Mouse (Mus musculus) embryonic facial prominence, embryonic 10.5 days (tissue): ENCODE data around the gene Clca3a1. TPM values are rescaled to one million over a fixed set of nuclear protein-coding genes. Genes with fewer than 3 reads are reported as not detected.

Experiments
- DNase-seq: peaks from one replicate; pipeline ENCODE4 v3.0.0-alpha.2; 2017; ENCODE audit warnings: low spot score
- H3K27ac ChIP-seq: fragments of 300-500 bp; sonication (generic); replicated peaks from 2 replicates; pipeline ENCODE4 v1.5.1; 2016; ENCODE audit warnings: mild to moderate bottlenecking
- H3K27me3 ChIP-seq: fragments of 300-500 bp; sonication (generic); replicated peaks from 2 replicates; pipeline ENCODE4 v1.6.1; 2016; ENCODE audit warnings: low read depth, mild to moderate bottlenecking; ENCODE audit not compliant: poor library complexity, severe bottlenecking
- H3K36me3 ChIP-seq: fragments of 300-500 bp; sonication (generic); replicated peaks from 2 replicates; pipeline ENCODE4 v1.6.1; 2016; ENCODE audit warnings: mild to moderate bottlenecking, moderate library complexity
- H3K4me1 ChIP-seq: fragments of 300-500 bp; sonication (generic); 2 replicates; pipeline ENCODE4 v1.6.1; 2016
- H3K4me3 ChIP-seq: fragments of 300-500 bp; sonication (generic); 2 replicates; pipeline ENCODE4 v1.5.1; 2016; ENCODE audit warnings: mild to moderate bottlenecking, moderate library complexity
- H3K9me3 ChIP-seq: fragments of 300-500 bp; sonication (generic); 2 replicates; pipeline ENCODE4 v1.6.1; 2016; ENCODE audit warnings: mild to moderate bottlenecking
- WGBS: fragments of 180-500 bp; shearing (Covaris S2); methylation state at CpG from one replicate; pipeline ENCODE4 v1.1.7; 2016; 5-methylcytosine and 5-hydroxymethylcytosine counted together
- polyA plus RNA-seq: library from polyadenylated mRNA; unstranded; fragments of >200 nt; fragmentation: Nextera tagmentation; extraction: Ambion mirVana; gene quantifications from 2 replicates; pipeline ENCODE4 v1.2.1, GENCODE M21; 2016

The Clca3a1 gene
- polyA plus RNA-seq, 1 experiment from 2014 or later: not detected

- H3K9me3 ChIP-seq: no peaks in the 10 kb centered on the region
- peaks cover 25% of the 10 kb centered on the region for H3K36me3 ChIP-seq
- no peak overlapping the region for H3K4me3 ChIP-seq
- no peaks in the 10 kb centered on the region for H3K27me3 ChIP-seq
- DNase-seq: no peak
- H3K4me1 ChIP-seq: peaks cover 30% of the 10 kb centered on the region
- H3K27ac ChIP-seq: no peak overlapping the region
- 76% methylated on average over 9 of the region's 9 CpGs for WGBS
Measured at GRCm38 (mm10) chr3:144715901-144716300, 44.9 kb downstream of the Clca3a1 start.

DNA sequence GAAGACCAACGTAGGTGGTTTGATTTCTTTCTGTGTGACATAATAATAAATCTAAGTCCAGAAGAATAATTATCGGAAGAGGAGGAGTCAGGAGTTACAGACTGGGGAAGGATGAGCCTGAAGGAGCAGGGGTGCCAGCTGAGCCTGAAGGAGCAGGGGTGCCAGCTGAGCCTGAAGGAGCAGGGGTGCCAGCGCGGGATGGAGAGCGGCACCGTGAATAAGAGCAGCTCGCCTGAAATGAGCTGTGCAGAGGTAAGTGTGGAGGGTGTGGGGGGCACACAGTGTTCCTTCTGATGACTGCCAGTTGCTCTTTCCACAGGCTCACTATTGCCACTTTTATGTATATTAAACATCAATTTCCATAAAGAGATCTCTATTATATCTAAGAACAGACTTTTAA lies 45.7 kb downstream of the Clca3a1 start:
- Histone ChIP-seq H3K36me3 (peaks cover 33% of the 10 kb centered on the region), H3K4me3 (no peak overlapping the region), H3K9me3 (no peaks in the 10 kb centered on the region), H3K27ac (no peak overlapping the region), H3K27me3 (no peaks in the 10 kb centered on the region), H3K4me1 (peaks cover 24% of the 10 kb centered on the region)
- DNase-seq: no peak
- WGBS: 90% methylated on average over 7 of the region's 7 CpGs

GRCm38 (mm10) chr3:144714606-144715005 lies 46.2 kb downstream of the Clca3a1 start:
- H3K27ac ChIP-seq: no peak overlapping the region
- DNase-seq: no peak
- no peak overlapping the region for H3K4me3 ChIP-seq
- no peaks in the 10 kb centered on the region for H3K9me3 ChIP-seq
- WGBS: 92% methylated on average over 8 of the region's 8 CpGs
- H3K27me3 ChIP-seq: no peaks in the 10 kb centered on the region
- H3K4me1 ChIP-seq: peaks cover 24% of the 10 kb centered on the region
- H3K36me3 ChIP-seq: peaks cover 36% of the 10 kb centered on the region

DNA sequence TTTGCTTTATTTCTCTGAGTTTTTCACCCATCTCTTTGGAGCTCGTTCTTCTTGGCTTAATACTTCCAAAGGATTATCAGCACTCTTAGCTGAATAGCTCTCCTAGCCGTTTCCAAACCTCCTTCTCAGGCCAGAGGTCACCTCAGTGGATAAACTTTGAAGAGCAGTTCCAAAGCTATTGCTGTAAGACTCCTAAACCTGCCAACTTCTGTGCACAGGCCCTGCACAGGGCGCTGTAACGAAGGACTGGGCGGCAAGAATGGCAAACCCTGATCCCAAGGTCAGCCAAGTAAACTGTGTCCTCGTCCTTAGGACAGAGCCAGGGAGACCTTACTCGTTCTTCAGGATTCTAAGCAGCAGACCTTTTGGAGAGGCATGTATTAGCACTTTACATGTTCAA lies 46.7 kb downstream of the Clca3a1 start:
- Histone ChIP-seq H3K27me3 (no peaks in the 10 kb centered on the region), H3K36me3 (peaks cover 39% of the 10 kb centered on the region), H3K27ac (no peak overlapping the region), H3K4me3 (no peak overlapping the region), H3K4me1 (peaks cover 22% of the 10 kb centered on the region), H3K9me3 (no peaks in the 10 kb centered on the region)
- 78% methylated on average over 7 of the region's 7 CpGs for WGBS
- no peak for DNase-seq

GRCm38 (mm10) chr3:144711607-144712206 lies 49.1 kb downstream of the Clca3a1 start:
- 82% methylated on average over 6 of the region's 6 CpGs for WGBS
- H3K27ac ChIP-seq: no peak overlapping the region
- DNase-seq: no peak
- no peaks in the 10 kb centered on the region for H3K9me3 ChIP-seq
- no peak overlapping the region for H3K4me3 ChIP-seq
- no peaks in the 10 kb centered on the region for H3K27me3 ChIP-seq
- H3K36me3 ChIP-seq: peaks cover 58% of the 10 kb centered on the region
- H3K4me1 ChIP-seq: 0 out of 2 replicates have a peak, but pooled peaks cover 6% of the 10 kb centered on the region

GRCm38 (mm10) chr3:144708612-144709011 lies 52.2 kb downstream of the Clca3a1 start:
- peaks cover 80% of the 10 kb centered on the region for H3K36me3 ChIP-seq
- H3K4me3 ChIP-seq: no peak overlapping the region
- no peaks in the 10 kb centered on the region for H3K4me1 ChIP-seq
- H3K9me3 ChIP-seq: no peaks in the 10 kb centered on the region
- no peaks in the 10 kb centered on the region for H3K27me3 ChIP-seq
- 89% methylated on average over 5 of the region's 5 CpGs for WGBS
- H3K27ac ChIP-seq: no peak overlapping the region
- DNase-seq: no peak

DNA sequence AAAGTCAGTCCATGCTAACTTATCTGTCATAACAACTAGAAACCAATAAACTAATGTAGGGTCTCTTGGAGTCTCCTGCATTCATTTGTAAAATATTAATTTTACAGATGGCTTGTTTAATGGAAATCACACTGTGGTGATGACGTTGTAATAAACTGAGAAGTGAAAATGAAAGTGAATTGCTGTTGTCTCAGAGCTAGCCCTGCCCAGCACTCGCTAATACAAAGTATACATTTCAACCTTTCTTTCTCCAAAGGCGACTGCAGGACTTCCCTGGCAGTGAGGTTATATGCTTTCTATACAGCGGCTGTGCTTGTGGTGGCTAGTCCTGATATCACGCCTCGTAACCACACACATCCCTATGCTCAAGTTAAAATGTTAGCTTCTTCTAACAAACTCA lies 56.8 kb downstream of the Clca3a1 start:
- no peak for DNase-seq
- Histone ChIP-seq H3K36me3 (peaks cover 70% of the 10 kb centered on the region), H3K27me3 (no peaks in the 10 kb centered on the region), H3K27ac (no peak overlapping the region), H3K4me1 (no peaks in the 10 kb centered on the region), H3K4me3 (no peak overlapping the region), H3K9me3 (no peaks in the 10 kb centered on the region)
- WGBS: 95% methylated on average over 6 of the region's 6 CpGs

DNA sequence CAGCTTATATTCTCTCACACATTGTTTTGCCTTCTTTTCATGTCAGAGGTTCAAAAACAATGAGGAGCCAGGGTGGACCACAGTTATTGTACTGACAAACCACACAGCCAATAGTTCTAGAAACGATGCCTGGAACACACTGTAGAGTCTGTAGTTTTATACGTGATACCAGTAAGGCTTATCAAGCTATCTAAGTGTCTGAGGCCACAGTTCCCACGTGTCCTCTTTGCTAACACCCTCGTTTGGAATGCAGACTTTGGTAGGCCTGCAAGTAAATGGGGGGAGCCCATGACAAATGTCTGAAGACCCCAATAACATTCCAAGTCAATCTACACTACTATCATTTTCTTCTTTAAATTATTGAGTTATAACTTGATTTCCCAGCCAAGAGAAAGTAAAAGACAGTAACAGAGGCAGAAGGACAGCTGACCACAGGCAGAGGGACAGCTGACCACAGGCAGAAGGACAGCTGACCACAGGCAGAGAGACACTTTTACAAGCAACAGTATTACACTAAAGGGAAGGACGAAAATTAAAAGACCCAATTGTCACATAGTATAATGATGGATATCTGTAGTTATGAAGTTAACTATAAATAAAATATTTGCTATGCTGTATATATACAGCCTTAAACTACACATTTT lies 61.9 kb downstream of the Clca3a1 start:
- no peaks in the 10 kb centered on the region for H3K27me3 ChIP-seq
- H3K27ac ChIP-seq: no peak overlapping the region
- no peaks in the 10 kb centered on the region for H3K9me3 ChIP-seq
- no peaks in the 10 kb centered on the region for H3K4me1 ChIP-seq
- H3K4me3 ChIP-seq: no peak overlapping the region
- peaks cover 77% of the 10 kb centered on the region for H3K36me3 ChIP-seq
- WGBS: 89% methylated on average over 5 of the region's 5 CpGs
- no peak for DNase-seq

DNA sequence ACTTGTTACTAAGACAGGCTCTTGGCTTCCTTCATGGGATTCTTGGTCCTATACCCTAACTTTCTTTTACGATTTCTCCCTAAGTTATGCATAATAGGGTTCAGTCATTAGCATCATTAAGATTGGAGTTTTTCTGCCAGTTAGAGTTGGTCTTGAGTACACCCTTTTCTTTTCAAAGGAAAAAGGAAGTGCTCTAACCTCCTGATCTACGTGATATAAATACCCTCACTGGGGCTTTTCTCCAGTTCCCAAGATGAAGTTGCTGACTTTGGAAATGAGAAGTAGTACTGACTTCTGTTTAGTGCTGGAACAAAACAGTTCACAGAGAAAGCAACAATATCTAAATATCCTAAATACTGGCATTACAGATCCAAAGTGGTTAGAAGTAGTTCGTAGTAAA lies 62.8 kb downstream of the Clca3a1 start:
- no peak overlapping the region for H3K27ac ChIP-seq
- H3K27me3 ChIP-seq: no peaks in the 10 kb centered on the region
- H3K4me1 ChIP-seq: no peaks in the 10 kb centered on the region
- no peaks in the 10 kb centered on the region for H3K9me3 ChIP-seq
- DNase-seq: no peak
- WGBS: 86% methylated on average over 3 of the region's 3 CpGs
- peaks cover 81% of the 10 kb centered on the region for H3K36me3 ChIP-seq
- H3K4me3 ChIP-seq: no peak overlapping the region

- Histone ChIP-seq H3K9me3 (no peaks in the 10 kb centered on the region), H3K27me3 (no peaks in the 10 kb centered on the region), H3K27ac (no peak overlapping the region), H3K4me3 (no peak overlapping the region), H3K36me3 (peaks cover 78% of the 10 kb centered on the region), H3K4me1 (no peaks in the 10 kb centered on the region)
- DNase-seq: no peak
- WGBS: 83% methylated on average over 5 of the region's 5 CpGs
Measured at GRCm38 (mm10) chr3:144697154-144697553, 63.6 kb downstream of the Clca3a1 start.

GRCm38 (mm10) chr3:144694941-144695340 lies 65.8 kb downstream of the Clca3a1 start:
- peaks cover 73% of the 10 kb centered on the region for H3K36me3 ChIP-seq
- no peak for DNase-seq
- 89% methylated on average over 7 of the region's 7 CpGs for WGBS
- no peak overlapping the region for H3K4me3 ChIP-seq
- no peaks in the 10 kb centered on the region for H3K4me1 ChIP-seq
- H3K27me3 ChIP-seq: no peaks in the 10 kb centered on the region
- no peaks in the 10 kb centered on the region for H3K9me3 ChIP-seq
- no peak overlapping the region for H3K27ac ChIP-seq

GRCm38 (mm10) chr3:144694040-144694439 lies 66.7 kb downstream of the Clca3a1 start:
- no peak overlapping the region for H3K4me3 ChIP-seq
- 93% methylated on average over 10 of the region's 10 CpGs for WGBS
- no peaks in the 10 kb centered on the region for H3K27me3 ChIP-seq
- no peak overlapping the region for H3K27ac ChIP-seq
- peaks cover 69% of the 10 kb centered on the region for H3K36me3 ChIP-seq
- peaks cover 5% of the 10 kb centered on the region for H3K4me1 ChIP-seq
- DNase-seq: no peak
- H3K9me3 ChIP-seq: no peaks in the 10 kb centered on the region

DNA sequence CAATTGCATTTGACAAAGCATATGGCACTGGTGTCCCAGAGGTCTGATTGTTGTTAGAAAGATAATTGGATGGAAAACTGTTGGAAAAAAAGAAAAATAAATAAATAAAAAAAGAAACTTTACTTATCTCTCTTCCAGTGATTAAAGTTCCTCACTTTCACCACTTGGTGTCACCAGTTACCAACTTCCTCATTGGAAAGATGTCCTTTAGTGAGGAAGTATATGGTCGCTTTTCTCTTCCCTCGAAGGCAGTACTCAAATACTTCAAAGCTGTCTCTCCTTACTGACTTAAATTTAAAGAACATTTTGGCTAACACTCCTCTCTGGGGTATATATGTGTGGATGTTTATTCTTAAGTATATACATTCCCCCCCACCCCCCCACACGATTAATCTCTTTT lies 68.7 kb downstream of the Clca3a1 start:
- H3K36me3 ChIP-seq: peaks cover 58% of the 10 kb centered on the region
- WGBS: 74% methylated on average over 3 of the region's 3 CpGs
- H3K4me3 ChIP-seq: no peak overlapping the region
- no peak for DNase-seq
- H3K4me1 ChIP-seq: peaks cover 6% of the 10 kb centered on the region
- H3K27ac ChIP-seq: no peak overlapping the region
- no peaks in the 10 kb centered on the region for H3K27me3 ChIP-seq
- H3K9me3 ChIP-seq: no peaks in the 10 kb centered on the region
